Mouse (Mus musculus) thymus, postnatal 4 days (tissue): ENCODE data around the gene Evx1.

Experiments
- DNase-seq: peaks from one replicate; pipeline ENCODE4 v3.0.0; 2021

Evx1 gene

GRCm38 (mm10) chr6:52313391-52314303 lies at the start of gene Evx1:
TSS of gene Evx1 (plus strand) at chr6:52313498.
- no peak for DNase-seq

- no peak for DNase-seq
Observed at GRCm38 (mm10) chr6:52264106-52264790, 49.0 kb upstream of the Evx1 start.

- DNase-seq = no peak
Observed at GRCm38 (mm10) chr6:52265306-52265912, 47.9 kb upstream of the Evx1 start.

- DNase-seq = peak; percentile 14
Observed at GRCm38 (mm10) chr6:52265913-52266665, 47.2 kb upstream of the Evx1 start.

- DNase-seq = no peak
Observed at GRCm38 (mm10) chr6:52266666-52266985, 46.7 kb upstream of the Evx1 start.

- DNase-seq = no peak
Observed at GRCm38 (mm10) chr6:52267221-52267620, 46.1 kb upstream of the Evx1 start.

- DNase-seq = no peak
Observed at GRCm38 (mm10) chr6:52267691-52268090, 45.6 kb upstream of the Evx1 start.

- DNase-seq = no peak
Observed at GRCm38 (mm10) chr6:52268341-52268740, 45.0 kb upstream of the Evx1 start.

GRCm38 (mm10) chr6:52268756-52269155 lies 44.5 kb upstream of the Evx1 start:
- no peak for DNase-seq

GRCm38 (mm10) chr6:52270494-52271480 lies 42.5 kb upstream of the Evx1 start:
- peak; percentile 78 for DNase-seq

GRCm38 (mm10) chr6:52272766-52273655 lies 40.3 kb upstream of the Evx1 start:
- no peak for DNase-seq

- no peak for DNase-seq
Observed at GRCm38 (mm10) chr6:52273656-52274280, 39.5 kb upstream of the Evx1 start.

GRCm38 (mm10) chr6:52274576-52274975 lies 38.7 kb upstream of the Evx1 start:
- DNase-seq = no peak

GRCm38 (mm10) chr6:52275563-52276280 lies 37.6 kb upstream of the Evx1 start:
- no peak for DNase-seq

GRCm38 (mm10) chr6:52276382-52276781 lies 36.9 kb upstream of the Evx1 start:
- DNase-seq = no peak

GRCm38 (mm10) chr6:52276920-52277319 lies 36.4 kb upstream of the Evx1 start:
- DNase-seq = no peak

GRCm38 (mm10) chr6:52281084-52281483 lies 32.2 kb upstream of the Evx1 start:
- no peak for DNase-seq

- no peak for DNase-seq
Observed at GRCm38 (mm10) chr6:52283896-52284295, 29.4 kb upstream of the Evx1 start.

- DNase-seq = no peak
Observed at GRCm38 (mm10) chr6:52290186-52290585, 23.1 kb upstream of the Evx1 start.
